Mouse (Mus musculus) neural tube, embryonic 14.5 days (tissue): Measurements from ENCODE around the gene Gpc2. TPM values are rescaled to one million over a fixed set of nuclear protein-coding genes. Genes with fewer than 3 reads are reported as not detected.

Experiments
- ATAC-seq: fragments of 200-750 bp; cut with Nextera tagmentation; 2 replicates; pipeline ENCODE4 v1.8.0; 2017; ENCODE audit warnings: low read depth, mild to moderate bottlenecking, moderate TSS enrichment, moderate library complexity
- H3K27ac ChIP-seq: fragments of 300-500 bp; sonication (generic); 2 replicates; pipeline ENCODE4 v1.5.1; 2014; ENCODE audit warnings: low read depth, mild to moderate bottlenecking, control low read depth, low read length, moderate library complexity, mixed read lengths
- H3K27me3 ChIP-seq: fragments of 300-500 bp; sonication (generic); 2 replicates; pipeline ENCODE4 v1.6.1; 2014; ENCODE audit warnings: low read length; ENCODE audit not compliant: control insufficient read depth, insufficient read depth
- H3K36me3 ChIP-seq: fragments of 300-500 bp; sonication (generic); 2 replicates; pipeline ENCODE4 v1.6.1; 2014; ENCODE audit warnings: low read length, mixed read lengths; ENCODE audit not compliant: control insufficient read depth, insufficient read depth
- H3K4me1 ChIP-seq: fragments of 300-500 bp; sonication (generic); 2 replicates; pipeline ENCODE4 v1.6.1; 2014; ENCODE audit warnings: low read length; ENCODE audit not compliant: control insufficient read depth, insufficient read depth
- H3K4me2 ChIP-seq: fragments of 300-500 bp; sonication (generic); 2 replicates; pipeline ENCODE4 v1.6.1; 2014; ENCODE audit warnings: mild to moderate bottlenecking, low read depth, low read length, control low read depth
- H3K4me3 ChIP-seq: fragments of 300-500 bp; sonication (generic); 2 replicates; pipeline ENCODE4 v1.5.1; 2014; ENCODE audit warnings: low read depth, low read length, control low read depth, mixed read lengths
- H3K9ac ChIP-seq: fragments of 300-500 bp; sonication (generic); replicated peaks from 2 replicates; pipeline ENCODE4 v1.6.1; 2014; ENCODE audit warnings: low read depth, mild to moderate bottlenecking, control low read depth, low read length, mixed read lengths
- H3K9me3 ChIP-seq: fragments of 300-500 bp; sonication (generic); 2 replicates; pipeline ENCODE4 v1.6.1; 2016; ENCODE audit warnings: low read length; ENCODE audit not compliant: control insufficient read depth
- WGBS: fragments of 180-500 bp; shearing (Covaris S2); extraction: QIAGEN DNeasy Blood & Tissue Kit; methylation state at CpG from one replicate; pipeline ENCODE4 v1.1.7; 2014; 5-methylcytosine and 5-hydroxymethylcytosine counted together
- polyA plus RNA-seq: library from polyadenylated mRNA; unstranded; fragments of >200 nt; fragmentation: Nextera tagmentation; extraction: Ambion mirVana; gene quantifications from 2 replicates; pipeline ENCODE4 v1.2.1, GENCODE M21; 2014

Gene Gpc2
- polyA plus RNA-seq, 1 experiment from 2014 or later = 25.8 TPM

DNA sequence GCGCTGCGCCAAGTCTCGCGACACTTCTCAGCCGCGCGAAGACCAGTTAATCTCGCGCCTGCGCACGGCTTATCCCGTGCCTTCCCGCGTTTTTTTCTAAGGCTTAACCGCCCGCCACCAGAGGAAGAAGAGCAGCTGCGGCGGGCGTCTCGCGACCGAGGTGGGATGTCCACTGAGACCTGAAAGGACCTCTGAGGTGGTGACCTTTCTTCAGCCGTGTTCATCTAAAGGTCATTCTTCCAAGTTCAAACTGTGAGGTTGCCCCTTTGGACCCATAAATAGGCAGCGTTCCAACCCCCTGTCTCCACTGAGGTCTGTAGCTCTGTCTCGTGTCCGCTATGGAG lies 592 bp upstream of the Gpc2 start:
- no peaks in the 10 kb centered on the region for H3K27me3 ChIP-seq
- peak overlapping the region; percentile 18; the same call in 1 of the 2 replicates for H3K27ac ChIP-seq
- H3K4me3 ChIP-seq = peak overlapping the region; percentile 71
- ATAC-seq = no peak
- peak overlapping the region; percentile 29 for H3K4me2 ChIP-seq
- H3K9me3 ChIP-seq = no peaks in the 10 kb centered on the region
- H3K4me1 ChIP-seq = peaks cover 35% of the 10 kb centered on the region
- 23% methylated on average over 26 of the region's 26 CpGs for WGBS
- H3K36me3 ChIP-seq = peaks cover 4% of the 10 kb centered on the region; the same call in 1 of the 2 replicates
- H3K9ac ChIP-seq = no peak overlapping the region

DNA sequence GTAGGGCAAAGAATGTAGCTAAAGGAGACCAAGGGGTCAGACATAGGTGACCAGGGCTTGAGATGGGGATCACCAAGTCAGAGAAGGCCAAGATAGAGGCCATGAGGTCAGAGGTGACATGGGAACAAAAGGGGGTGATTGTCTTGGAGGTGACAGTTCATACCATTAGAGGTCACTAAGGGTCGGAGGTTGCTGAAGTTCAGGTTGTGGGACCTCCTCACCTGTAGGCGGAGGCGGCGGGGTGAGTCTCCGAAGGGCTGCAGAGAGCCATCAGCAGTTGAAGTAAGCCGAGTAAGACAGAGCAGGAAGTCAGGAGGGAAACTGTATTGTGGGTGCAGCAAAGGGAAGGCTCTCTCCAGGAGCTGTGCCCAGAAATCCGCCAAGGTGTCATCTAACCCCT lies 1.8 kb downstream of the Gpc2 start:
- H3K9me3 ChIP-seq = no peaks in the 10 kb centered on the region
- WGBS = 90% methylated on average over 7 of the region's 7 CpGs

DNA sequence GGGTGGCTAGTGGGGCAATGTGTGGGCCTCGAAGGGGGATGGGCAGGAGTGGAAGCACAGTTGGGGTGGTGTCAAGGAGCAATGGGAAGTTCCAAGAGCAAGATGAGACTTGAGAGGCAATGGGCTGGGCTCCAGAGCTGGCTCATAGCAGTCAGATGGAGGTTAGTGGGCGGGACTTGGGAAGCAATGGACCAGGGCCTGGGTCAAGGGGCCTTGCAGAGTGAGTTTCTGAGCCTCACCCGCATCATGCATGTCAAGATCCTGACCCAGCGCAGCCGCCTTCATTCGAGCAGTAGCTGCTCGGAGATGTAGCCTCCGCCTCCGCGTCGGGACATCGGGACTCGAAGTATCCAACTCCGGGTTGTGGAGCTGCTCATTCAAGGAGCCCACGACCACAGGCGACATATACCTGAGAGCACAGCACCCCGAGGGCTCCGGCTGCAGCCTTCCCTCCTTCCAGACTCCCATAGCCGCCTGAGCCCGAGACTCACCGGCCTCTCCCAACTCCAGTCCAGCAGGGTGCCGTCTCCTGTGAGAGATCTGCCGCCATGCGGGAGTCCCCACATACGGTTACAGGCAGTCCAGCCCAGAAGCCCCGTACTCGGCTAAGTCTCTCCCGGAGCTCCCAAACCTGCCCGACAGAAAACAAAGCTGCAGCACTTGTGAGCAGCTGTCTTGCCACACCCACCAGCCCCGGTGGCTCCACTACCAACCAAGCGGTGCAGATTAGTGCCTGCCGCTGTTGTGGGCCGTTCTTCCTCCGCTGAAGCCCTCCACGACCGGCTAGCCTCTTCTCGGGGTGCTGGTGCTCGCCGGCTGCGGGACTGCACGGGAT lies 4.4 kb downstream of the Gpc2 start:
- H3K4me1 ChIP-seq = peaks cover 44% of the 10 kb centered on the region
- WGBS = 10% methylated on average over 41 of the region's 41 CpGs

More for the DNA sequence above, 1.8 kb downstream of the Gpc2 start:
- H3K4me1 ChIP-seq = peaks cover 42% of the 10 kb centered on the region
- ATAC-seq = no peak
- peaks cover 4% of the 10 kb centered on the region; the same call in 1 of the 2 replicates for H3K36me3 ChIP-seq
- no peak overlapping the region for H3K27ac ChIP-seq
- peak overlapping the region; percentile 62 for H3K4me2 ChIP-seq
- H3K9ac ChIP-seq = no peak overlapping the region
- H3K4me3 ChIP-seq = peak overlapping the region; percentile 71; the same call in 1 of the 2 replicates
- H3K27me3 ChIP-seq = no peaks in the 10 kb centered on the region

DNA sequence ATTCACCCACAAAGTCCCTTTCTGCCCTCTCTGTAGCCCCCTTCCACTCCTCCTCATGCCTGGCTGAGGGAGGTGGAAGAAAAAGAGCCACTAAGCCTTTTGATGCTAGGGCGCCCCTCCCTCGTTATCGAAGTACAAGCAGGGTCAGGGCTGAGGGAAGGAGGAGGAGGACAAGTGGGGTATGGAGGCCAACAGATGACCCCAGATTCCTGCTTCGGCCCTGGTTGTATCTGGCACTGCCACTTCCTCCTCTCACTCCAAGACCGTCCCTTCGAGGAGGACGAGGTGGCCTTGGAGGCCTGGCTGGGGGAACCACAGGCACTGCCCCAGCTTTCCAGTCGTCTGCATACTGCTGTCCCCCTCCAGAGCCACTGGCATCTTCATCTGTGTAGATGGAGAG lies 5.6 kb downstream of the Gpc2 start:
- Histone ChIP-seq H3K4me2 (no peak overlapping the region), H3K27ac (no peak overlapping the region), H3K36me3 (peaks cover 4% of the 10 kb centered on the region; the same call in 1 of the 2 replicates), H3K27me3 (no peaks in the 10 kb centered on the region), H3K9me3 (no peaks in the 10 kb centered on the region), H3K4me1 (peaks cover 44% of the 10 kb centered on the region), H3K4me3 (no peak overlapping the region), H3K9ac (no peak overlapping the region)
- 63% methylated on average over 8 of the region's 8 CpGs for WGBS
- ATAC-seq = no peak

More for the DNA sequence above, 4.4 kb downstream of the Gpc2 start:
- Histone ChIP-seq H3K4me2 (peak overlapping the region; percentile 70), H3K9ac (peak overlapping the region; percentile 51), H3K27me3 (no peaks in the 10 kb centered on the region), H3K9me3 (no peaks in the 10 kb centered on the region), H3K27ac (no peak overlapping the region), H3K36me3 (peaks cover 4% of the 10 kb centered on the region; the same call in 1 of the 2 replicates), H3K4me3 (peak overlapping the region; percentile 29)
- no peak for ATAC-seq

DNA sequence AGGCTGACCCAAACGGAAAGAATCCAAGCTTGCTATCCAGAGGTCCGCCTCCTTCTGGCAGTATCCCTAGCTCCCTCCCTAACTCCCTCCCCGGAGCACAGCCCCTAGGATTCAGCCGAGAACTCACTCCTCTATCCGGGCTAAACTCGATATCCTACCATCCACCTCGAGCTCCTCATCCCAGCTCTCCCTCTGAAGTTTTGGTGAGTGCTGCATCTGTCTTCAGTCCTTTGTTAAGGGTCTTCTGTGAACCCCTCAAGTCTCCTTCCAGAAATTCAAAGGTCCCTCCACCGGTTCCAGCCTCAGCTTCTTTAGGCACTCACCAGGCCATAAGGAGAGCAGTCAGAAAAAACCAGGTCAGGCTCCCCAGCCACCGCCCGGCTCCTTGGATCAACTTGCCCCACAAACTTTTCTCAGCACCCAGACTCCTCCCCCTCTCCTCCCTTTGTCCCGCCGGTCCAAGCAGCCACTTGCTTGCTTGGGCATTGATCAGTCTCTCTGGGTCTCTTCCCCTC lies 7.3 kb downstream of the Gpc2 start, which contains the start of gene Gal3st4:
Gene Gal3st4 (minus strand): TSS at position 432 of the 515 bp plus-strand sequence.
- peak within 1 kb of the TSS; percentile 24; the same call in 1 of the 2 replicates for H3K4me2 ChIP-seq
- ATAC-seq = no peak
- H3K4me3 ChIP-seq = no peak within 1 kb of the TSS
- H3K27ac ChIP-seq = no peak within 1 kb of the TSS
- 4% methylated on average over 12 of the region's 12 CpGs for WGBS
- H3K36me3 ChIP-seq = no peaks in the 10 kb centered on the region; the same call in 1 of the 2 replicates
- H3K4me1 ChIP-seq = peaks cover 29% of the 10 kb centered on the region
- H3K9ac ChIP-seq = no peak within 1 kb of the TSS
- no peaks in the 10 kb centered on the region for H3K27me3 ChIP-seq
- H3K9me3 ChIP-seq = no peaks in the 10 kb centered on the region

DNA sequence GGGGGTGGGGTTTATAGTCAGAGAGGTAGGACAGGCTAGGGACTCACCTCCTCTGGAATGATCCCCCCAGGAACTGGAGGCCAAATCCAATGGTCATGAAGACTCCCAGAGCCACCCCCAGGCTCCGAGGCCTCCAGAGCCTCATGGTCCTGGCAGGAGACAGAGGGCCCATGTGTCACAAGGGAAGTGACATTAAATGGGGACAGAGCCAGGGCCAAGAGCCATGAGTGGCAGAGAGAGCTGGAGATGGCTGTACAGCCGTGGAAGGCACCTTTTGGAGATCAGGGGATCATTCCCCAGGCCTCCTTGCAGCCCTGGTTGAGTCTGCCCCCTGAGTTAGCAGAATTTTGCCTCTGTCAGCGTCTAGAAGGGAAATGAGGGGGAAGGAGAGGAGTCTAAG lies 8.6 kb downstream of the Gpc2 start:
- H3K27ac ChIP-seq = no peak overlapping the region
- H3K4me3 ChIP-seq = no peak overlapping the region
- WGBS = 63% methylated on average over 3 of the region's 3 CpGs
- no peak overlapping the region for H3K9ac ChIP-seq
- no peaks in the 10 kb centered on the region for H3K27me3 ChIP-seq
- H3K9me3 ChIP-seq = no peaks in the 10 kb centered on the region
- no peak overlapping the region for H3K4me2 ChIP-seq
- no peak for ATAC-seq
- H3K4me1 ChIP-seq = peaks cover 16% of the 10 kb centered on the region
- no peaks in the 10 kb centered on the region; the same call in 1 of the 2 replicates for H3K36me3 ChIP-seq

DNA sequence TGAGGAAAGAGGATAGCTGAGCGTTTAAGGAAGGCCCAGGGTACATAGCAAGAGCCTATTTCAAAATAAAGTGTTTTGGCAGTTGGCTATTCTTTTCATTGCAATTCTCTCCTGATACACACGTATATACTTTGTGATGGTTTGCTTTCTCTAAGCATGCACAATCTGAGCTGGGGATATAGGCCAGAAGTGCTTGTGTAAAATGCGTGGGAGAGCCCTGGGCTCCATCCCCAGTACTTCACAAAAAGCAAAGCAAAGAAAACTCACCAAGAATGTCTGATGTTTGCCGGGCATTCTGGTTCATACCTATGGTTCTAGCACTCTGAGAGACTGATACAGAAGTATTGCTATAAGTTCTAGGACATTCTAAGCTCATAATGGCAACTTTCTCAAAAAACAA lies 10.8 kb downstream of the Gpc2 start:
- no peak for ATAC-seq
- Histone ChIP-seq H3K4me1 (peaks cover 9% of the 10 kb centered on the region), H3K9me3 (no peaks in the 10 kb centered on the region), H3K36me3 (no peaks in the 10 kb centered on the region; the same call in 1 of the 2 replicates), H3K4me3 (no peak overlapping the region), H3K27ac (no peak overlapping the region), H3K9ac (no peak overlapping the region), H3K27me3 (no peaks in the 10 kb centered on the region), H3K4me2 (no peak overlapping the region)
- WGBS = 84% methylated on average over 4 of the region's 4 CpGs

DNA sequence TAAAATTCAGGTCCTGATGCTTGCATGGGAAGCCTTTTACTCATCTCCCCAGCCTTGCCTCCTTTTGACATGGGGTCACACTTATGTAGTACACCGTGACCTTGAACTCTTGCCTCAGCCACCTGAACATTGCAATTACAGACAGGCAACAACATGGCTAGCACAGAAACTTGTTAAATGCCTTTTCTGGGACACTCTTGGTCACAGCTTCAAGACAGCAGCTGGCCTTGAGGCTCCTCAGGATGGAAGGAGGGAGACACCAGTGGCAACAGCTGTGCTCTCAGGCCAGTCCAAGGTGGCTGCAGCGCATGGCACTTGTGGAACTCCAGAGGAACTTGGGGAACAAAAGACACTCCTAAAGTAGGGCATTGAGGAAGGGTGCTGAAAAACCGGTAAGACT lies 12.7 kb downstream of the Gpc2 start:
- H3K27ac ChIP-seq = no peak overlapping the region
- H3K4me3 ChIP-seq = no peak overlapping the region
- H3K36me3 ChIP-seq = peaks cover under 1% of the 10 kb centered on the region; the same call in 1 of the 2 replicates
- H3K9ac ChIP-seq = no peak overlapping the region
- no peak for ATAC-seq
- WGBS = 93% methylated on average over 3 of the region's 3 CpGs
- H3K9me3 ChIP-seq = no peaks in the 10 kb centered on the region
- H3K27me3 ChIP-seq = no peaks in the 10 kb centered on the region; the same call in 1 of the 2 replicates
- H3K4me2 ChIP-seq = no peak overlapping the region
- peaks cover 19% of the 10 kb centered on the region for H3K4me1 ChIP-seq

DNA sequence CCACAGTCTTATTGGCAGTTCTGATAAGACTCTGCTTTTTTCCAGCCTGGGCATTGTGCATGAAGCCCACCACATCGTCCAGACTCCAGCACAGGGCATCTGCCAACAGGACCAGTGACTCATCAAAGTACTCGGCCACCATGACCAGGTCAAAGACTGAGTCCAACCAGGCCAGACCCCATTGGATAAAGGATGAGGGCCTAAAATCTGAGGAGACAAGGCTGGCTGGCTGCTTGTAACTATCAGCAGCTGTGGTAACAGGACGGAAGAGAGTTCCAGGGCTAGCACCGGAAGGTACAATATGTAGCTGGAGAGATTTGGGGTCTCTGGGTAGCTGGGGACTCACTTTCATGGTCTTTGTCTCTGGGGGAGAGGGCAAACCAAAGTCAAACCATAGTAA lies 14.1 kb downstream of the Gpc2 start:
- Histone ChIP-seq H3K4me1 (peaks cover 19% of the 10 kb centered on the region), H3K27me3 (no peaks in the 10 kb centered on the region; the same call in 1 of the 2 replicates), H3K4me2 (no peak overlapping the region), H3K9ac (no peak overlapping the region), H3K36me3 (peaks cover 12% of the 10 kb centered on the region), H3K9me3 (no peaks in the 10 kb centered on the region), H3K27ac (no peak overlapping the region), H3K4me3 (no peak overlapping the region)
- WGBS = 94% methylated on average over 4 of the region's 4 CpGs
- ATAC-seq = no peak
